Comparison of ENCODE assay signal across 27 mouse cellular contexts in genomic region chr4:86684806-86685205, GRCm38 (mm10).
"Had no signal": no experiment of that assay in that cellular context is flagged by ENCODE, and none has a peak within 500 bp of the region (broad histone marks: within the 10 kb centered on the region; RNA-seq: fewer than 3 reads in every experiment).

No protein-coding gene starts in this region.

- DNase-seq: cerebellum, adult 2 months; cerebellum, adult 8-10 months; cerebellum, adult 9-10 months; cerebellum, adult 9-11 months; cerebellum, postnatal 10 days; cerebellum, postnatal 14 days; cerebellum, postnatal 25 days; cerebellum, postnatal 36 days; embryo, embryonic 11 days; forebrain, postnatal 0 days; gastrocnemius, adult 2 months; gastrocnemius, postnatal 10 days; gastrocnemius, postnatal 14 days; gastrocnemius, postnatal 25 days; gastrocnemius, postnatal 36 days; heart, adult 2 months had no signal

- H3K36me3 ChIP-seq: embryonic facial prominence, embryonic 10.5 days; embryonic facial prominence, embryonic 12.5 days; embryonic facial prominence, embryonic 13.5 days; embryonic facial prominence, embryonic 15.5 days; forebrain, embryonic 10.5 days; forebrain, embryonic 12.5 days; forebrain, embryonic 15.5 days had no signal

- H3K4me3 ChIP-seq: embryonic facial prominence, embryonic 10.5 days; embryonic facial prominence, embryonic 12.5 days; embryonic facial prominence, embryonic 13.5 days; embryonic facial prominence, embryonic 15.5 days; erythroblast, embryonic 14.5 days; forebrain, embryonic 10.5 days; forebrain, embryonic 12.5 days; forebrain, embryonic 13.5 days; forebrain, embryonic 15.5 days; gastrocnemius, adult 2 months; heart, adult 2 months had no signal

- H3K4me1 ChIP-seq: embryonic facial prominence, embryonic 15.5 days; forebrain, embryonic 10.5 days; forebrain, embryonic 12.5 days; forebrain, embryonic 13.5 days; forebrain, embryonic 15.5 days had no signal

- H3K27ac ChIP-seq: embryonic facial prominence, embryonic 10.5 days; embryonic facial prominence, embryonic 12.5 days; embryonic facial prominence, embryonic 13.5 days; embryonic facial prominence, embryonic 15.5 days; forebrain, embryonic 10.5 days; forebrain, embryonic 12.5 days; forebrain, embryonic 13.5 days; forebrain, embryonic 15.5 days; gastrocnemius, adult 2 months had no signal

- H3K27me3 ChIP-seq: embryonic facial prominence, embryonic 12.5 days; embryonic facial prominence, embryonic 13.5 days; embryonic facial prominence, embryonic 15.5 days; forebrain, embryonic 12.5 days; forebrain, embryonic 13.5 days; forebrain, embryonic 15.5 days had no signal

- H3K4me2 ChIP-seq: embryonic facial prominence, embryonic 12.5 days; embryonic facial prominence, embryonic 13.5 days; embryonic facial prominence, embryonic 15.5 days; forebrain, embryonic 12.5 days; forebrain, embryonic 13.5 days; forebrain, embryonic 15.5 days had no signal

- H3K9ac ChIP-seq: embryonic facial prominence, embryonic 12.5 days; embryonic facial prominence, embryonic 13.5 days; embryonic facial prominence, embryonic 15.5 days; forebrain, embryonic 12.5 days; forebrain, embryonic 13.5 days; forebrain, embryonic 15.5 days; forebrain, postnatal 0 days had no signal

- H3K9me3 ChIP-seq: embryonic facial prominence, embryonic 10.5 days; embryonic facial prominence, embryonic 12.5 days; embryonic facial prominence, embryonic 13.5 days; embryonic facial prominence, embryonic 15.5 days; forebrain, embryonic 10.5 days; forebrain, embryonic 12.5 days; forebrain, embryonic 13.5 days; forebrain, embryonic 15.5 days had no signal

- ATAC-seq: forebrain, embryonic 13.5 days; forebrain, embryonic 14.5 days; forebrain, embryonic 15.5 days; forebrain, embryonic 16.5 days had no signal
